Mouse (Mus musculus): ENCODE data around the gene Wdr24. TPM values are rescaled to one million over a fixed set of nuclear protein-coding genes. Genes with fewer than 3 reads are reported as not detected.
A peak's percentile ranks its signal among the peaks of the same experiment; 100 is the strongest.

Wdr24 gene
- polyA plus RNA-seq, 1 experiment = 34.3 TPM

GRCm38 (mm10) chr17:25841117-25841880 is 17.9 kb downstream of the Wdr24 start, which contains the start of gene Gm20683:
Gm20683 (minus strand) TSS chr17:25841763.
- WGBS = 93% methylated on average over 22 of the region's 22 CpGs
- no peak for DNase-seq

GRCm38 (mm10) chr17:25842509-25842908 is 19.1 kb downstream of the Wdr24 start:
- no peak for DNase-seq
- Histone ChIP-seq H3K4me3 (replicated peaks; ENCODE audit: extremely low read depth, low read depth, low read length) (no peak overlapping the region), H3K4me1 (ENCODE audit: control insufficient read depth, insufficient read depth, low read length) (peaks cover 11% of the 10 kb centered on the region)
- 78% methylated on average over 3 of the region's 3 CpGs for WGBS
- no peak for TF ChIP-seq POLR2A (IDR thresholded peaks at IDR 0.05; ENCODE audit: borderline replicate concordance, extremely low read depth, low read depth, low read length)
- no peak for TF ChIP-seq CTCF (IDR thresholded peaks at IDR 0.05; ENCODE audit: insufficient read depth, low read length)

More at GRCm38 (mm10) chr17:25841117-25841880, 17.9 kb downstream of the Wdr24 start, which contains the start of gene Gm20683:
- Histone ChIP-seq H3K4me1 (ENCODE audit: control insufficient read depth, insufficient read depth, low read length) (peaks cover 18% of the 10 kb centered on the region), H3K4me3 (replicated peaks; ENCODE audit: extremely low read depth, low read depth, low read length) (no peak within 1 kb of the TSS)
- TF ChIP-seq CTCF (IDR thresholded peaks at IDR 0.05; ENCODE audit: insufficient read depth, low read length) (no peak), POLR2A (IDR thresholded peaks at IDR 0.05; ENCODE audit: borderline replicate concordance, extremely low read depth, low read depth, low read length) (no peak)

GRCm38 (mm10) chr17:25843122-25843521 is 19.7 kb downstream of the Wdr24 start:
- no peak overlapping the region for H3K4me3 ChIP-seq (replicated peaks; ENCODE audit: extremely low read depth, low read depth, low read length)
- WGBS = 86% methylated on average over 4 of the region's 4 CpGs
- no peak for DNase-seq

GRCm38 (mm10) chr17:25843636-25844395 is 20.4 kb downstream of the Wdr24 start:
- TF ChIP-seq CTCF (IDR thresholded peaks at IDR 0.05; ENCODE audit: insufficient read depth, low read length) (no peak), POLR2A (IDR thresholded peaks at IDR 0.05; ENCODE audit: borderline replicate concordance, extremely low read depth, low read depth, low read length) (no peak)
- no peak for DNase-seq
- WGBS = under 1% methylated on average over 38 of the region's 38 CpGs

More at GRCm38 (mm10) chr17:25843122-25843521, 19.7 kb downstream of the Wdr24 start:
- peaks cover 11% of the 10 kb centered on the region for H3K4me1 ChIP-seq (ENCODE audit: control insufficient read depth, insufficient read depth, low read length)
- TF ChIP-seq POLR2A (IDR thresholded peaks at IDR 0.05; ENCODE audit: borderline replicate concordance, extremely low read depth, low read depth, low read length) (no peak), CTCF (IDR thresholded peaks at IDR 0.05; ENCODE audit: insufficient read depth, low read length) (no peak)

GRCm38 (mm10) chr17:25844396-25844901 is 21.0 kb downstream of the Wdr24 start, which contains the start of gene Rhot2:
Rhot2 (minus strand) TSS chr17:25844851.
- whole genome bisulfite sequencing = under 1% methylated on average over 21 of the region's 21 CpGs
- H3K4me3 ChIP-seq (replicated peaks; ENCODE audit: extremely low read depth, low read depth, low read length) = peak within 1 kb of the TSS; percentile 75
- DNase-seq = peak; percentile 93
- TF ChIP-seq CTCF (IDR thresholded peaks at IDR 0.05; ENCODE audit: insufficient read depth, low read length) (no peak), POLR2A (IDR thresholded peaks at IDR 0.05; ENCODE audit: borderline replicate concordance, extremely low read depth, low read depth, low read length) (peak; percentile 56)
- H3K4me1 ChIP-seq (ENCODE audit: control insufficient read depth, insufficient read depth, low read length) = peaks cover 11% of the 10 kb centered on the region

More at GRCm38 (mm10) chr17:25843636-25844395, 20.4 kb downstream of the Wdr24 start:
- Histone ChIP-seq H3K4me1 (ENCODE audit: control insufficient read depth, insufficient read depth, low read length) (peaks cover 11% of the 10 kb centered on the region), H3K4me3 (replicated peaks; ENCODE audit: extremely low read depth, low read depth, low read length) (peak overlapping the region; percentile 75)

GRCm38 (mm10) chr17:25860229-25860628 is 36.8 kb downstream of the Wdr24 start:
- WGBS = 89% methylated on average over 6 of the region's 6 CpGs
- no peak for TF ChIP-seq CTCF (IDR thresholded peaks at IDR 0.05; ENCODE audit: insufficient read depth, low read length)
- no peak for TF ChIP-seq POLR2A (IDR thresholded peaks at IDR 0.05; ENCODE audit: borderline replicate concordance, extremely low read depth, low read depth, low read length)
- no peak for DNase-seq
- no peak overlapping the region for H3K4me3 ChIP-seq (replicated peaks; ENCODE audit: extremely low read depth, low read depth, low read length)
- peaks cover 8% of the 10 kb centered on the region; the same call in 1 of the 2 replicates for H3K4me1 ChIP-seq (ENCODE audit: control insufficient read depth, insufficient read depth, low read length)

GRCm38 (mm10) chr17:25860832-25861703 is 37.6 kb downstream of the Wdr24 start, which contains the start of gene Wdr90:
Wdr90 (minus strand) TSS chr17:25861501.
- Histone ChIP-seq H3K4me3 (replicated peaks; ENCODE audit: extremely low read depth, low read depth, low read length) (peak within 1 kb of the TSS; percentile 92), H3K4me1 (ENCODE audit: control insufficient read depth, insufficient read depth, low read length) (peaks cover 8% of the 10 kb centered on the region; the same call in 1 of the 2 replicates)
- TF ChIP-seq POLR2A (IDR thresholded peaks at IDR 0.05; ENCODE audit: borderline replicate concordance, extremely low read depth, low read depth, low read length) (peak; percentile 85; the same call in 1 of the 2 replicates), CTCF (IDR thresholded peaks at IDR 0.05; ENCODE audit: insufficient read depth, low read length) (no peak)
- 2% methylated on average over 65 of the region's 65 CpGs for WGBS
- peak; percentile 90 for DNase-seq
